Mouse (Mus musculus): Measurements from ENCODE around the gene Anapc7.
A peak's percentile ranks its signal among the peaks of the same experiment; 100 is the strongest.

The Anapc7 gene

GRCm38 (mm10) chr5:122421271-122422068 is at the start of gene Anapc7:
Gene Anapc7, plus strand, starts transcription at chr5:122421693.
- no peak for DNase-seq (ENCODE audit: low spot score)

GRCm38 (mm10) chr5:122372192-122372769 is 49.2 kb upstream of the Anapc7 start, which contains the start of gene Fam216a:
Gene Fam216a, minus strand, starts transcription at chr5:122372364.
- peak; percentile 98 for DNase-seq (ENCODE audit: low spot score)

- no peak for DNase-seq (ENCODE audit: low spot score)
Observed at GRCm38 (mm10) chr5:122372878-122373277, 48.6 kb upstream of the Anapc7 start.

GRCm38 (mm10) chr5:122377101-122377833 is 44.2 kb upstream of the Anapc7 start:
- DNase-seq (ENCODE audit: low spot score) = no peak

DNA sequence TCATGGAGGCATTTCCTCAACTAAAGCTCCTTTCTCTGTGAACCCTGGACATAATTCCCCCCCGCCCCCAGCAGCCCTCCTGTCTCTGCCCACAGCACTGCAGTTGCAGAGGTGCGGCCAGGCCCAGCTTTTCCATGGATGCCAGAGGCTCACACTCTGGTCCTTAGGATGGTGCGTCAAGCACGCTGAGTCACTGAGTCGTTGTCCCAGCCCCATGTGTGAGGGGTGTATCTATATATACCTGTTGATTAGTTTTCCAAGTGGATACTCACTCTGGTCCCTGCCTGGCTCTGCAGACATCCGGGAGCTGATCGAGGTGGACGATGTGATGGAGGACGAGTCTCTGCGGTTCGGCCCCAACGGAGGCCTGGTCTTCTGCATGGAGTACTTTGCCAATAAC is 43.3 kb upstream of the Anapc7 start:
- DNase-seq (ENCODE audit: low spot score) = no peak

DNA sequence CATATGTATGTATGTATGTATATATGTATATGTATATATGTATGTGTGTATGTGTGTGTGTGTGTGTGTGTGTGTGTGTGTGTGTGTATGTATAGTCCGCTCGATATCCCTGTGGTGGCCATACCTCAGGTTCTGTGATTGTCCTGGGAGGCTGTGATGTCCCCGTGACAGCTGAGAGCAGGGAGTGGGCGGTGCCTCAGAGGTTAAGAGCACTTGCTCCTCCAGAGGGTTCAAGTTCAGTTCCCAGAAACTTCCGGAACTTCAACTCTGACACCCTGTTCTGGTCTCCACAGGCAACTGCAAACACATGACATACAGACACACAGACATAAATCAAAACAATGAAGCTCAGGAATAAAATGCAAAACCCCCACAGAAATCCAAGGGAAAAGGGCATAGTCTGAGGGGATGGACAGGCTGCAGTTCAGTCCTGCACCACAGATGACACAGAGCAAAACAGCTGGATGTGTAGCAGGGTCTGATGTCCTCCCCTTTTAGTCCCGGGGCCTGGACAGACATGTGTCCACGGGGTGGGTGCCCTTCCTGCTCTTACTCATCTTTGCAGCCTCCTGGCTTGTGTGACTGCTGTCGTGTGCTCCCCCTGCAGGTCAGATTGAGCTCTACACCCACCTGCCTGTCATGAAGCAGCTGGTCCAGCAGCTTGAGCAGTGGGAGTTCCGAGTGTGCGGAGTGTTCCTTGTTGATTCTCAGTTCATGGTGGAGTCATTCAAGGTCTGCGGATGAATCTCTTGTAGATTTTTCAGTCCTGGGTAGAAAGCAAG is 41.9 kb upstream of the Anapc7 start:
- peak; percentile 58 for DNase-seq (ENCODE audit: low spot score)

- DNase-seq (ENCODE audit: low spot score) = no peak
Observed at GRCm38 (mm10) chr5:122390006-122390405, 31.5 kb upstream of the Anapc7 start.

- DNase-seq (ENCODE audit: low spot score) = no peak
Observed at GRCm38 (mm10) chr5:122390671-122391070, 30.8 kb upstream of the Anapc7 start.

GRCm38 (mm10) chr5:122391178-122391785 is 30.2 kb upstream of the Anapc7 start:
- DNase-seq (ENCODE audit: low spot score) = no peak

- DNase-seq (ENCODE audit: low spot score) = peak; percentile 91
Observed at GRCm38 (mm10) chr5:122391786-122392180, 29.7 kb upstream of the Anapc7 start, which contains the start of gene Arpc3. Gene Arpc3, plus strand, starts transcription at chr5:122391878.

- peak; percentile 29 for DNase-seq (ENCODE audit: low spot score)
Observed at GRCm38 (mm10) chr5:122392227-122393004, 29.1 kb upstream of the Anapc7 start.

DNA sequence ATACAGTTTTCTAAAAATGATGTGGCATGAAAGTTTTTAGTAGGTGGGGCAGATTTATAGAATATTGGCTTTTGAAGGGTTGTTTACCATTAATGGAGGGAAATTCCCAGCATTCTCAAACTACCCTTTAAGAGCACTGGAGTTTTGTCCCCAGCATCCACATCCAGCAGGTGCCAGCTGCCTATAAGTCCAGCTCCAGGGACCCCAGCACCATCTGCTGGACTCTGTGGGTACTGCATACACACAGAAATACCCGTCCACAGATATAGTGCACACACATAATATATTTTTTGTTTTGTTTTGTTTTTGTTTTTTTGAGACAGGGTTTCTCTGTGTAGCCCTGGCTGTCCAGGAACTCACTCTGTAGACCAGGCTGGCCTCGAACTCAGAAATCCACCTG is 27.6 kb upstream of the Anapc7 start:
- DNase-seq (ENCODE audit: low spot score) = peak; percentile 76

DNA sequence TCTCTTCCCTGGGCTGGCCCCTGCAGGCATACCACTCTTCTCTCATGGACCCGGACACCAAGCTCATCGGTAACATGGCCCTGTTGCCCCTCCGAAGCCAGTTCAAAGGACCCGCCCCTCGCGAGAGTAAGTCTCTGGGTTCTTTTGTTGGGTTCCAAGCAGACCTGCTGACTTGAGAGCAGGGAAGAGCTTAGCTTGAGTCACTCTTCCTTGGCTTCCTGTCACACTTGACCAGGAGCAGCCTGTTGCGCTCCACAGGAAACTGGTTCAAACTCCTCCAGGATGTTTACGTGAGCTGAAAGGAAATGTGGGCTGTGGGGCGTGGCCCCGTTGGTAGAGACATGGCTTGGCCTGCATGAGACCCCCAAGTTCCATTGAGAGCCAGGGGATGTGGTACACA is 24.7 kb upstream of the Anapc7 start:
- DNase-seq (ENCODE audit: low spot score) = no peak

DNA sequence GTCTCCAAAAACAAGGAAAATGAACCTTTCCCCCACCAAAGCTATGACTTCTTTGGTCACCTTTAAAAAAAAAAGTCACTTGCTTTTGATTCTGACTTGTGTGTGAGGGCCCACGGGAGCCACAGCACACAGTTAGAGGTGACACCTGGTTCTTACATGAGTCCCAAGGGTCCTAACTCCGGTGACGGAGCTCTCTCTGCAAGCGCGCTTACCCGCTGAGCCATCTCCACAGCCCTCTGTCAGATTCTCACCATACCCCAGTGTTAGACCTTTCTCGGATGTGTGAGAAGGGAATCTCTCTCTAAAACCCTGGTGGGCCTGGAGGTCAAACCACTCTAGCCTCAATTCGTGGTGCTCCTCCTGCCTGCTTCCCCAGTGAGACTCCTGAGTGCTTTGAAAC is 24.0 kb upstream of the Anapc7 start:
- no peak for DNase-seq (ENCODE audit: low spot score)

DNA sequence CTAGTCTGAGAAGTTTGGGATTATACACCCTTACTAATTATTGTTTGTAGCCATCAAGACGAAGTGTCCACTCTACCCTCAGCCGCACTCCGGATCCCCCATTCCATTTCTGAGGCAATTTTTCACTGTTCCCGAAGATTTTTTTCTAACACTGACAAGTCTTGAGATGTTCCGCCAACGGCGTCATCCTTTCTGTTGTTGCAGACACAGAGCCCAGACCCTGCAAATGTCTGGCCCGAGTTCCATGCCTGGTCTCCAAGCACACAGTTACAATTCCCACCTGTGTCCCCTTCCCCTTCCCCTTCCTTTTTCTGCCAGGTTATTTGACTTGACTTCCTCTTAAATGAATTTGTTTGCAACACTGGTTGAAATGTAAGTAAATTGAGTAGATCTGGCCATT is 21.6 kb upstream of the Anapc7 start:
- DNase-seq (ENCODE audit: low spot score) = no peak

DNA sequence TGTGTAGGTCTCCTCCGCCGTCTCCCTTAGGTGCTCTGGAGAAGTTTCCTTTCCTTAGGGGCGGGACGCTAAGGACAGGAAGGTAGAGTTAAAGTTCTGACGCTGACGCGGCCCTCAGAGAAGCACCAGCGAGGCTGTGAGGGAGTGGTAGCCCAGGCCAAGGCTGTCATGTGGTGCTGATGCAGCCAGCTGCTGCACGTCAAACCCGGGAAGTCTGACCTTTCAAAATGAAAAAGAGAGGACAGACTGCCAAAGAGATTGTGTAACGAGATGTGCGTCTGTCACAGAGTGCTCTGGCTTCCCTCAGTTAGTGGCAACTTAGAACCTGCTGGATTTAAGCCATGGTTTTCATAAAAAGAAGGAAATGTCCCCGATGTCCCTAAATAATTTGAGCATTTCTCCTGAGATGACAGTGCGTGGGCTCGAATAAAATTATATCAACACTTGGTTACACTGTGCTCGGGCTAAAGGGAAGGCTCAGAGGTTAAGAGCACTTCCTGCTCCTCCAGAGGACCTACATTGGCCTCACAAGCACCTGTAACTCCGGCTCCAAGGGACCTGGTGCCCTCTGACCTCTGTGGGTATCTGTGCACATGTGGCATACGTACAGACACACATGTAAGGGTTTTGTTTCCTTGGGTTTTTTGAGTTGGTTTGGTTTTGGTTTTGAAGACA is 20.7 kb upstream of the Anapc7 start:
- DNase-seq (ENCODE audit: low spot score) = no peak

DNA sequence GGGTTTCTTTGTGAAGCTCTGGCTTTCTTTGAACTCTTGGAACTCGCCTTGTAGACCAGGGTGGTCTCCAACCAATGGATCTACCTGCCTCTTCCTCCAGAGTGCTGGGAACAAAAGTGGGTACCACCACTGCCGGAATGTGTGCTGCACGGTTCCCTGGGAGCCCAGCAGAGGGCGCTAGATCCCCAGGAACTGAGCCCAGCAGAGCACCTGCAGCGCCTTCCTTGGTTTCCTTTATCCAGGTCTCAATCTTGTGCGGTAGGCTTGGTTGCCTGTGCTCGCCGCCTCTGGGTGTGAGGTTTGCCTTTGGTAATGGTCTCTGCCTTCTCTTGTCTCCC is 20.2 kb upstream of the Anapc7 start:
- peak; percentile 59 for DNase-seq (ENCODE audit: low spot score)

DNA sequence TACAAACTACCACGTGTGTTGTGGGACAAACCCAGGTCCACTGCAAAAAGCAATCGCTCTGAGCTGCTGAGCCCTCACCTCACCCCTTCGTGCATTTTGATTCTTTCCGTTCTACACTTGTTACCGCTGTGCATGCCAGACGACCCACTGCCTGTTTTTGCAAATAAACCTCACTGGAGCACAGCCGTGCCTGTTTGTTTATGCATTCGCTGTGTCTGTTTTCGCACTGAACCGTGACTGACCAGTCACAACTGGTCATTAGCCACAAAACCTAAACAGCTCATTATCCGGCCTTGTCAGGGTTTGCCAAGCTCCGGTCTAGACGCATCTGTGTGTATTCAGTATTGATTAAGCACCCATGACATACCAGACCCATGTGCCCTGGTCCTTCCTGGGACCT is 19.3 kb upstream of the Anapc7 start:
- DNase-seq (ENCODE audit: low spot score) = no peak

DNA sequence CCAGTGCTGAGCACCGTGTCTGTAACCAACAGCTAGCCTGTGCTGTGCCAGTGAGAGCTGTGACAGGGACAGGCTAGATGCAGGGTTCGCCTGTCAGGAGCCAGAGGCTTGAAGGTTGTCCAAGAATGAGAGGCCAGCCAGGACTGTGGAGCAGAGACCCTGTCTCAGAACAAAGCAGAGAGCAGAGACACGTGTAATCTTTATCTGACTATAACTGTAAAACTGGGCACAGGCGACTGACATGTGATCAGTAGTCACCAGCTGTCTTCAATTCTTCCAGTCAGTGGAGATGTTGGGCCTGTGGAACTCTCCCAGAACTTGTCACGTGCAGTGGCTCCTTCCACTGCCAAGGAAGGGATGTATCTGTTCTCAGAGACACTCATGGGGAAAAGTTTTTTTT is 18.7 kb upstream of the Anapc7 start:
- DNase-seq (ENCODE audit: low spot score) = no peak

DNA sequence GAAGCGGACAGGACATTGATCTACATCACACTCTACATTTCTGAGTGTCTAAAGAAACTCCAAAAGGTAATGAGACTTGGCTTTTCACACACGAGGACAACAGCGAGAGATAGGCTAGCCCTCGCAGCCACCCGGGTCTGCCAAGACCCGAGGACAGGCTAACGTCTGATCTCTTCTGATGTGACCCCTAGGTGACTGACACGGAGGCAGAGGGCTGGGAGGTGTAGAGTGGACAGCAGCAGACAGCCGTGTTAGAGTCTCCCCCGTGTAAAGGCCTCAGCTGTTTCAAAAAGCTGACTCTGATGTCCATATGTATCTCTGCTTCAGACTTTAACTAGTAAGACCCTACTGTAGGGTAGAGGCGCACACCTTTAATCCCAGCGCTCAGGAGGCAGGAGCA is 18.1 kb upstream of the Anapc7 start:
- DNase-seq (ENCODE audit: low spot score) = no peak
